Mouse (Mus musculus) brain, embryonic 14.5 days (tissue): ENCODE measurements around the gene Prdm12.

ENCODE experiments used
- CTCF ChIP-seq: fragments of 200-500 bp; IDR thresholded peaks from 2 replicates; pipeline ENCODE4 v1.5.1; 2012; ENCODE audit warnings: inconsistent platforms, mild to moderate bottlenecking, moderate library complexity, borderline replicate concordance; ENCODE audit not compliant: insufficient read depth, insufficient read length; ENCODE audit errors: extremely low read depth
- POLR2A ChIP-seq: fragments of 200-500 bp; IDR thresholded peaks from 2 replicates; pipeline ENCODE4 v1.6.1; 2012; ENCODE audit warnings: mild to moderate bottlenecking, inconsistent platforms, borderline replicate concordance; ENCODE audit not compliant: poor library complexity, insufficient read depth, insufficient read length, severe bottlenecking; ENCODE audit errors: extremely low read depth

DNA sequence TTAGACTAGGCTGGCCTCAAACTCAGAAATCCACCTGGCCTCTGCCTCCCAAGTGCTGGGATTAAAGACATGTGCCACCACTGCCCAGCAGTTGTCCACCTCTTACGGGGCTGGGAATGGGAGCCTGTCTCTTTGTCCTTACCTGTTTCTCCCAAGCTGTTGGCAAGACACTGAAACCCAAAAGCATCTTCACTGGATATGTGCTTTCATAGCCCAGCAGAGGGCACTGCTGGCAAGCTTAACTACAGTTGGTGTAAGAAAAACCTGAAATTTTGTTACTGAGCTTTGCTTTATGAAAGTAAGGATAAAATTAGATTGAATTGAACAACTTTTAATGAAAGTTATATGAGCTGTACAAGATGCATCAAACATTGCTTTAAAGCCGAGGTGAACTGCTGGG is 43.8 kb downstream of the Prdm12 start:
- TF ChIP-seq CTCF (peak; percentile 73; the same call in 1 of the 2 replicates), POLR2A (no peak)
